Mouse (Mus musculus): ENCODE measurements around the gene Sema5b.
"Not testable (repeated sequence)": the region's sequence is repeated elsewhere in the genome, so short reads cannot be mapped to it uniquely, and the experiment has no call there.

The Sema5b gene

DNA sequence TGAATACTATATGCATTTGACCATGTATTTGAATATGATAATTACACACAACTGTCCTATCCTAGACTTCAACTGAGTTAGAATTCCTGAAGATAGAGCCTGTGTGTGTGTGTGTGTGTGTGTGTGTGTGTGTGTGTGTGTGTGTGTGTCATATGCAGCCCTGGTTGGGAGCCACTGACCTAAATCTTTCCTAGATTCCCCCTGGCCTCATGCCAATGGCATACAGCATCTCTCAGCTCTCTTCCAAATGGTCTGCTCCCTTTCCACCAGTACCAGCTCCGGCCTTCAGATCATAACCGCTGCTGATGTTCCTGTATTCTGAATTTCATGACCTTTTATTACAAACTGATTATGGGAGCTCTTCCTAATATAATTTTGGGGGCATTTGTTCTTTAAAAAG, 8.4 kb downstream of the Sema5b start:
- DNase-seq (ENCODE audit: low read depth, low spot score), result no peak

DNA sequence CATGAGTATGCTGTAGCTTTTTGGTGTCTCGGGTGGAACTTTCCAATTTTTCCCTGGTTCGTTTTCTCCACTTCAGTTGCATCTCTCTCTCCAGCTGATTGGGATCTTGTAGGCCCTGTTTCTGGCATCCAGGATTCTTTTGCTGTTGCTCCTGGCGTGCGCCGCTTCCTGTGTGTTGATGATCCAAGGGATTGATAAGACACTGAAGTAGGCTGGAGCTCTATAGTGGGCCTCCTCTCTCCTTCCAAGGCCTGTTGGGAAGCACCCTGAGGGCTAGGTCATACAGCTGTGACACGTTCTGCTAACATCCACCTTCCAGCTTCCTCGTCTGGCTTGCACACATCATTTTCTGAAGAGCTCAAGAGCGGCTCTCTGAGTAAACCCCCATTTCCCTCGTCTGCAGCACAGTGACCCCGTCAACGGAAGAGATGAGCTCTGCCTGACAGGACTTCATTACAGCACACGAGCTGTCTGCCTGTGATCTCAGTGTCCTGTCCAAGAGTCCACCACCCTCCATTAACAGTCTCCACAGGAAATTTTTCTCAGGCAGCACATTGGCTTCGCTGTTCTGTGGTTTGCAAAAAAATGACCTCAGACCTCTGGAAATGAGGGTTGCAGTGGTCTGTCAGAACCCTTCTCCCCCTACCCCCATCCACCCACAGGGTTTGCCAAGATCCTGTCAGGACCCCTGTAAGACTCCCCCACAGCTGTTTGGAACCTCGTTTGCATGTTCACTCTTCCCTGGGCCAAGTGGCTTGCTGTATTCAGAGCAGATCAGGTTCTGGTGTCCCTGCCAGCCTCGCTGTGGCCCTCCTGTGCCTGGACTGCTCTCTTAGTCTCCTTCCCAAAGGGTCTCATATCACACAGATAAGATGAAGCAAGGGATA, 14.9 kb downstream of the Sema5b start:
- no peak for DNase-seq (ENCODE audit: low read depth, low spot score)

DNA sequence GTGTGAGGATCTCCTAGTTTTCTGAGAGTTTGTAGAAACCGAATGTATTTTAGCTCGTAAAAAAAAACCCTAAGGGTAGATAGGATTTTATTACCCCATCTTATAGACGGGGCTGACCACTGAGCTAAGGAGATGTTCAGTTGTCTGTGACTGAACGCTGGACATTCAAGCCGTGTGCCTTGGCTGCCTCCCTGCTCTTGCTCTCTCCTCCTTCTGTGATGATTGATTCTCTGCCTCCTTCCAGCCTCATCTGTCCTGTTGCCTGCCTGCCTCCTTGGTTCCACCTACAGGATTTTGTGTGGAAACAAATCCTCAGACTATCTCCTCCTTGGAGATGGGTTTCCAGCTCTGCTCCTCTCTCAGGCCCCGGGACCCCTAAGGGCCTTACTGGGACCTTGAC, 16.1 kb downstream of the Sema5b start:
- no peak for DNase-seq (ENCODE audit: low read depth, low spot score)

GRCm38 (mm10) chr16:35561541-35561940, 20.6 kb downstream of the Sema5b start:
- DNase-seq (ENCODE audit: low read depth, low spot score), result no peak

DNA sequence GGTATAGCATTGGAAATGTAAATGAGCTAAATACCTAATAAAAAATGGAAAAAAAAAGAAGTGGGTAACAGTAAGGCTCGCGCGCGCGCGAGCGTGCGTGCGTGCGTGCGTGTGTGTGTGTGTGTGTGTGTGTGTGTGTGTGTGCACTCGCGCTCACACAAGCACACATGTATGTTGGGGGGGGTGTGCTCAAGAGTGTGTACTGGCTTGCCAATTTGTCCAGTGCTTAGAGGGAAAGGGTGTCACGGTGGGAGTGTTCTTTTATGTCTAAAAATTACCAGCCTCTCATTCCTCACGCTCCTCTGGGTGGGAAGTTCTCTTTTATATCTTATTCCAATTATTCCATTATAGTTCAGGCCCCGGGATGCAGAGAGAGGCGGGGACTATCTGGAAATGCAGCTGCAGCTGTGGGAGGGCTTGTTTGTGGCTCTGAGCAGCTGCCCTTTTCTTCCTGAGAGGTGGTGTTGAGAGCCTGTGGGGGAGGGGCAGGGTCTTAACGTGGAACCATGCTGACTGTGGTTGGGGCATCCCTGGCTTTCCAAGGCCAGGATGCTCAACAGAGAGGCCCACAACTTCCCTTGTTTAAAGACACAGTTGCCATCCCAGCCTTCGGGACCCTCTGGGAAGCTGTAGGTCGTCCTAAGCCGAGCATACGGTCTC, 23.4 kb downstream of the Sema5b start:
- DNase-seq (ENCODE audit: low read depth, low spot score), result no peak

DNA sequence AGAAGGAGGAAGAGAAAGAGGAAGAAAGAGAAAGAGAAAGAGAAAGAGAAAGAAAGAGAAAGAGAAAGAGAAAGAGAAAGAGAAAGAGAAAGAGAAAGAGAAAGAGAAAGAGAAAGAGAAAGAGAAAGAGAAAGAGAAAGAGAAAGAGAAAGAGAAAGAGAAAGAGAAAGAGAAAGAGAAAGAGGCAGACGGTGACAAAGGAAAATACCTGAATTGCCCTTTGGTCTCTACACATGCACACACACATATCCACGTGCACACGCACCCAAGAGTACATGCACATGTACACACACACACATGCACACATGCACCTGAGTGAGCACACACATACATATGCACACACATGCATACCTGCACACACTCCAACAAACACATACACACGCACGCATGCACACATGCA, 24.7 kb downstream of the Sema5b start:
- not testable (repeated sequence) for DNase-seq (ENCODE audit: low read depth, low spot score)

DNA sequence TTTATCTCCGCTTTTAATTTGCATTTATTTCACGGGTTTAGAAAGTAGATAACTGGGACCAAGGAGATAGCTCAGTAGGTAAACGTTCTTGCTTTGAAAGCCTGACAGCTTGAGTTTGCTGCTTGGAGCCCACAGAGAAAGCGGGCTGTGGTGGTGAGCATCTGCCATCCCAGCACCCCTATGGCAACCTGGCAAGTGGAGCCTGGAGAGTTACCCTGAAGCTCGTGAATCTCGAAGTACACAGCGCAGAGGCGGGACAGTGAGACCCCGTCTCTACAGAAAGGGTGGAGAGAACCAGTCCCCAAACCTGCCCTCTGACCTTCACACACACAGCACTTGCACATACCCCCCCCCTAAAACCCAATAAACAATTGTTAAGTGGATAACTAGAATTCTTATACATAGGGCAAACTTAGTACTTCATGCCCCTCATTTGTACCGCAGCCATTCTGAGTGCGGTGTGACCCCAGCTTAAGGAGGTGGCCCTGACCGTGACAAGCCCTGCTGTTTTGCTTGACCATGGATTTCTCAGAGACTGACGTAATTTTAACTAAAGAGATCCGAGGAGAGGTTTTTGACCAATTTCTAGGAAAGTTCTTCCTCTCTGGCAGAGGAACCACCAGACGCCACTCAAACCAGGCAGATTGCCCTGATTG, 27.4 kb downstream of the Sema5b start:
- no peak for DNase-seq (ENCODE audit: low read depth, low spot score)

DNA sequence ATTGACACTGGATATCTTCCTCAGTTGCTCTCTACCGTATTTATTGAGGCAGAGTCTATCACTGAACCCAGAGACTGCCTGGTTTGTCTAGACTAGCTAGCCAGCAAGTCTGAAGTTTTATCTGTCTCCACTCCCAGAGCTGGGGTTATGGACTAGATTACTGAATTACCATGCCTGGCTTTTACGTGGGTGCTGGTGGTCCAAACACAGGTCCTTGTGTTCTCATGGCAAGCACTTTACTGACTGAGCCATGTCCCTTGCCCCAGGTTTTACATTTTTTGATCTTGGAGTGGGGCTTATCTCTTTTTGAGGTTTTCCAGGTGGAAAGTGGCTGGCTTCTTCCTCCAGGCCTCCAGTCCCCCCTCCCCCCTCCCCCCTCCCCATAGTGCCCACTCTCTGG, 28.4 kb downstream of the Sema5b start:
- no peak for DNase-seq (ENCODE audit: low read depth, low spot score)

GRCm38 (mm10) chr16:35569758-35570157, 28.8 kb downstream of the Sema5b start:
- DNase-seq (ENCODE audit: low read depth, low spot score), result no peak

GRCm38 (mm10) chr16:35570627-35571026, 29.7 kb downstream of the Sema5b start:
- no peak for DNase-seq (ENCODE audit: low read depth, low spot score)

- no peak for DNase-seq (ENCODE audit: low read depth, low spot score)
Measured at GRCm38 (mm10) chr16:35573586-35573985, 32.6 kb downstream of the Sema5b start.

DNA sequence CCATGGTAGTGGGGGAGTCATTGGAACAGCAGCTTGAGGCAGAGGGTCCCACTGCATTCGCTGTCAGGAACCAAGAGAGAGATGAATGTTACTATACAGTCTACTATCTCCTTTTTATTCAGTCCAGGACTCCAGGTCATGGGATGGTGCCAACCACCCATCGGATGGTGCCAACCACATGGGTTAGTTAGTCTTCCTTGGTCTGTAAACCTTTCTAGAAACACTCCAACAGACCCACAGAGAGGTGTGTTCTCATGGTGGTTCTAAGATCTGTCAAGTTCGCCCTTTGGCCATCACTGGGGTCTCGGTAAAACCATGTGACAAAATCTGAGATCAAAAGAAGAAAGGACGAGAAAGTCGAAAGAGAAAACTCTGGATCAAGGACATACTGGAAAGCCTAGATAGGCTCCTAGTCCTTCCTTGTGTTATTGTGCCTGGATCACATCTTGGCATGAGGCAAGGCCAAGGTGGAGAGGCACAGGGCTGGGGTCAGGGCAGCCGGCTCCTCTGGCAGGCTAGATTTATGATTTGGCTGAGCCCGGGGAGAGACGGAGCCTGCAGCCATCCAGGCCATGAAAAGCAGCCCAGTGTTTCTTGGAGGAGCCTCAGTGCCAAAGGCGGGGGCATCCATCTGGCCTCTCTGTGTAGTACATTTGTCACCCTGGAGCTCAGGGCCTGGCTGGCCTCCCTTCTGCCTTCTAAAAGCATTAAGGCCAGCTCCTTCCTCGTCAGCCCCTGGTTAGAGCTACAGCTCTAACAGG, 36.4 kb downstream of the Sema5b start:
- peak; percentile 38 for DNase-seq (ENCODE audit: low read depth, low spot score)

- no peak for DNase-seq (ENCODE audit: low read depth, low spot score)
Measured at GRCm38 (mm10) chr16:35581299-35581698, 40.4 kb downstream of the Sema5b start.

DNA sequence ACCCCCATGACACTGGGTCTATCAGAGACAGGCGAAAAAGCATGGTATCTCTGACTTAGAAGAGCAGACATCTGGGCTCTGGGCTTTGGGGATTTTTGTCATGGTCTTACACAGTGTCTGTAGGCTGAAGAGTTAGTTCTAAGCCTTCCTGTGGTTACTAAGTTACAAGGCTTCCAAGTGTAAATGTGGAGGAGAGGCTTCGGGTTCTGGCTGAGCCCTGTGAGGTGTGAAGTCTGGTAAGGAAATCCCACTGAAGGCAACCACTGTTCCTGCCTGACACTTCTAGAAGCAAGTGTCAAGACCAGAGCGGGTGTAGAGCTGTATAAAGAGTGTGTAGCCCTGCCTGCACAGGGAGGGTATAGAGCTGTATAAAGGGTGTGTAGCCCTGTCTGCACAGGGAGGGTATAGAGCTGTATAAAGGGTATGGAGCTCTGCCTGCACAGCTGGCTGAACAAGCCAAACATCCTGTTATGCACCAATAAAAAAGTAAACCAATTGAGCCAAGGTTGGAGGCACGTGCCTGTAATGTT, 42.7 kb downstream of the Sema5b start:
- no peak for DNase-seq (ENCODE audit: low read depth, low spot score)

DNA sequence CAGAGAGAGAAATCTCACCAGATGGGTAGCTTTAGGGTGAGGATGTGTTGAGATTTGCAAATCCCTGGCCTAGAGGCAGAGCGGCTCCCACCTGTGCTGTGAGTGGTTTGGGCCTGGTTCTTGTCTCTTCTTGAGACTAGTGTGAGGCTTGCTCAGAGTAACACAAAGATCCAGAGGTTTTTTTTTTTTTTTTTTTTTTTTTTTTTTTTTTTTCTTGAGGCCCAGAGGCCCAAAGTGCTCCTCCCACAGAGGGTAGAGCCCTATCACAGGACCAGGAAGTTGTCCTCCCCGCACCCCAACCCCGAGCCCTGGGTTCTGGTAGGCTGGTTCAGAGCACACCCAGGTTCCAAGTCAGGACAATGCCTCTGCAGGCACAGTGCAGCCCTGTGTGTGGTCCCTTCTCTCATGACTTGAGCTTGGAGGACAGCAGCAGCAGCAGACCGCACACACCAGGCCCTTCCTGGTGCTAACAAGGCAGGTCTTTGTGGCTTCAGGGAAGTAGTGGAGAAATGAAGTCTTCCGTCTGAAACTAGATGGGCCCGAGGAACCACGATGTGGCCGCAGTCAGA, 44.3 kb downstream of the Sema5b start:
- DNase-seq (ENCODE audit: low read depth, low spot score), result no peak

- no peak for DNase-seq (ENCODE audit: low read depth, low spot score)
Measured at GRCm38 (mm10) chr16:35587046-35587779, 46.3 kb downstream of the Sema5b start.

DNA sequence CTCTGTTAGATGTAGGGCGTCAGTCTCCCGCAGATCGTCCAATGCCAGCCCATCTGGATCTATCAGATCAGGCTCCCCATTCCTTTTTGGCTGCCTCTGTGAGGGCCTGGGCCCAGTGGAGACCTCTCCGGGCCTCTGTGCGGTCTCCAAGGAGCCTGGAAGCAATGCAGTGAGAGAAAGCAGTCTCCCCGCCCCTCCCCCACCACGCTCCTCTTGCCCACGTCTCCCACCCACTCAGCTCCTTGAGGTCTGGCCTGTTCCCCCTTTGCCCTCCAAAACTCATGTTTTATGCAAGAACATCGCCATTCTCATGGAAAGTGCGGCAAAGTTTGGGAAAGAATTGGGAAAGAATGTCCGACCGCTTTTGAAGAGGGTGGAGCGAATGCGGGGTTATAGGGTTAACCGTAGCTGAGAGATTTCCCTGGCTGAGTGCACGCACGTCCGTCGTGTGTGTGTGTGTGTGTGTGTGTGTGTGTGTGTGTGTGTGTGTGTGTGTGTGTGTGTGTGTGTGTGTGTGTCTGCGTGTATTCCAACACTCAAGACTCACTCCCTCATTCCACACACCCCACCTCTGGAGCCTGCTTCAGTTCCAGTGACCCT, 47.0 kb downstream of the Sema5b start:
- DNase-seq (ENCODE audit: low read depth, low spot score), result no peak

- no peak for DNase-seq (ENCODE audit: low read depth, low spot score)
Measured at GRCm38 (mm10) chr16:35588731-35589151, 47.8 kb downstream of the Sema5b start.

- no peak for DNase-seq (ENCODE audit: low read depth, low spot score)
Measured at GRCm38 (mm10) chr16:35591756-35592155, 50.8 kb downstream of the Sema5b start.
